Mouse (Mus musculus) midbrain, postnatal 0 days (tissue): ENCODE data around the gene Magi2. TPM values are rescaled to one million over a fixed set of nuclear protein-coding genes. Genes with fewer than 3 reads are reported as not detected.
A peak's percentile ranks its signal among the peaks of the same experiment; 100 is the strongest.

Experiments used
- ATAC-seq: fragments of 200-750 bp; cut with Nextera tagmentation; 2 replicates; pipeline ENCODE4 v1.8.0; 2017; ENCODE audit warnings: moderate number of reproducible peaks, mild to moderate bottlenecking, moderate TSS enrichment, moderate library complexity; ENCODE audit not compliant: low FRiP score
- DNase-seq: peaks from one replicate; pipeline ENCODE4 v3.0.0-alpha.2; 2015; ENCODE audit warnings: low spot score
- H3K27ac ChIP-seq: fragments of 300-500 bp; sonication (generic); 2 replicates; pipeline ENCODE4 v1.5.1; 2014; ENCODE audit warnings: low read depth, mild to moderate bottlenecking, low read length, mixed read lengths
- H3K27me3 ChIP-seq: fragments of 300-500 bp; sonication (generic); 2 replicates; pipeline ENCODE4 v1.6.1; 2014; ENCODE audit warnings: low read length, control low read depth, mixed read lengths; ENCODE audit not compliant: insufficient read depth
- H3K36me3 ChIP-seq: fragments of 300-500 bp; sonication (generic); 2 replicates; pipeline ENCODE4 v1.6.1; 2014; ENCODE audit warnings: low read length, control low read depth, mixed read lengths; ENCODE audit not compliant: insufficient read depth
- H3K4me1 ChIP-seq: fragments of 300-500 bp; sonication (generic); 2 replicates; pipeline ENCODE4 v1.6.1; 2014; ENCODE audit warnings: mild to moderate bottlenecking, control low read depth, antibody characterized with exemption, low read length, mixed read lengths; ENCODE audit not compliant: insufficient read depth
- H3K4me2 ChIP-seq: fragments of 300-500 bp; sonication (generic); 2 replicates; pipeline ENCODE4 v1.6.1; 2014; ENCODE audit warnings: low read depth, mild to moderate bottlenecking, low read length, mixed read lengths; ENCODE audit not compliant: poor library complexity, severe bottlenecking
- H3K4me3 ChIP-seq: fragments of 300-500 bp; sonication (generic); 2 replicates; pipeline ENCODE4 v1.5.1; 2014; ENCODE audit warnings: low read depth, mild to moderate bottlenecking, low read length, moderate library complexity
- H3K9ac ChIP-seq: fragments of 300-500 bp; sonication (generic); replicated peaks from 2 replicates; pipeline ENCODE4 v1.6.1; 2014; ENCODE audit warnings: mild to moderate bottlenecking, low read length, moderate library complexity, mixed read lengths; ENCODE audit not compliant: poor library complexity, severe bottlenecking
- H3K9me3 ChIP-seq: fragments of 300-500 bp; sonication (generic); 2 replicates; pipeline ENCODE4 v1.6.1; 2016; ENCODE audit warnings: low read length, control low read depth
- CTCF ChIP-seq: IDR thresholded peaks from 2 replicates; pipeline ENCODE4 v1.5.1; 2016; ENCODE audit warnings: antibody characterized with exemption, mild to moderate bottlenecking
- WGBS: fragments of 180-500 bp; shearing (Covaris S2); extraction: QIAGEN DNeasy Blood & Tissue Kit; methylation state at CpG from one replicate; pipeline ENCODE4 v1.1.7; 2014; 5-methylcytosine and 5-hydroxymethylcytosine counted together
- polyA plus RNA-seq: library from polyadenylated mRNA; unstranded; fragments of >200 nt; fragmentation: Nextera tagmentation; extraction: Ambion mirVana; gene quantifications from 2 replicates; pipeline ENCODE4 v1.2.1, GENCODE M21; 2015
- total RNA-seq: library from RNA; depleted of rRNA; stranded (reverse); fragments of >200 nt; gene quantifications from 2 replicates; pipeline ENCODE4 v1.2.3, GENCODE M21; 2014

Magi2 gene
- total and polyA plus RNA-seq, 2 experiments from 2014 or later: 20.0 to 59.3 TPM

DNA sequence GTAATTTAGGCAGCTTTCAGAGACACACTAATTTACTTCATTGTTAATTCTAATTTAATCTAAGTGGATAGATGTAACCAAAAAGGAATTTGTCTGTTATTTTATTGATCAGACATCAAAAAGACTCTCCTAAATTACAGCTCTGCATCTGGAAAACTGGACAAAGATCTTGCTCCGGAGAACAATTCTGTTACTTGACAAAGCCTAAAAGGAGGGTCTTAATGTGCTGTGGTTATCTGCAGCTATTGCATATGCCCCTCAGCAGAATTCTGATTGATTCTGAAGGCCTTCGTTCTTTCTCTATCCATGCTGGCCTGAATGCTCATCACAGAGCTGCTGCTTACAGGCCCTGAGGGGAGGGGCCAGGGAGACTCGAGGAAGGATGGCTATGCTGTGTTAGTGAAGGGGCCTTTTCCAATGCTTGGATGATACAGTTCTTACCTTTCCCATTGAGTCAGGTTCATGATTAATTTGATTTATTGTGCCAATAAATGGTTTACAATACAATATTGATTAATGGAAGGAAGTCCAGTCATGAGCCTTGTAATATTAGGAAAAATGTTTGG lies 842.2 kb downstream of the Magi2 start:
- DNase-seq: peak; percentile 12
- H3K9ac ChIP-seq: no peak overlapping the region
- no peaks in the 10 kb centered on the region for H3K9me3 ChIP-seq
- TF ChIP-seq CTCF: no peak
- no peak overlapping the region for H3K27ac ChIP-seq
- no peak overlapping the region for H3K4me3 ChIP-seq
- H3K36me3 ChIP-seq: no peaks in the 10 kb centered on the region
- no peak for ATAC-seq
- 27% methylated on average over 3 of the region's 3 CpGs for WGBS
- no peak overlapping the region for H3K4me2 ChIP-seq
- H3K4me1 ChIP-seq: no peaks in the 10 kb centered on the region
- H3K27me3 ChIP-seq: no peaks in the 10 kb centered on the region

GRCm38 (mm10) chr5:20074101-20074500 lies 847.3 kb downstream of the Magi2 start:
- TF ChIP-seq CTCF: no peak
- no peaks in the 10 kb centered on the region for H3K4me1 ChIP-seq
- no peak overlapping the region for H3K4me2 ChIP-seq
- H3K9ac ChIP-seq: no peak overlapping the region
- ATAC-seq: no peak
- DNase-seq: no peak
- no peak overlapping the region for H3K27ac ChIP-seq
- H3K4me3 ChIP-seq: no peak overlapping the region
- no peaks in the 10 kb centered on the region for H3K36me3 ChIP-seq
- 46% methylated on average over 5 of the region's 5 CpGs for WGBS
- no peaks in the 10 kb centered on the region for H3K27me3 ChIP-seq
- no peaks in the 10 kb centered on the region for H3K9me3 ChIP-seq

- no peak for TF ChIP-seq CTCF
- ATAC-seq (no peak), DNase-seq (no peak)
- Histone ChIP-seq H3K4me1 (no peaks in the 10 kb centered on the region), H3K27ac (no peak overlapping the region), H3K4me2 (no peak overlapping the region), H3K36me3 (no peaks in the 10 kb centered on the region), H3K9ac (no peak overlapping the region), H3K27me3 (no peaks in the 10 kb centered on the region), H3K4me3 (no peak overlapping the region), H3K9me3 (no peaks in the 10 kb centered on the region)
- 92% methylated on average over 4 of the region's 4 CpGs for WGBS
These were observed 848.0 kb downstream of the Magi2 start for GRCm38 (mm10) chr5:20074867-20075266.

DNA sequence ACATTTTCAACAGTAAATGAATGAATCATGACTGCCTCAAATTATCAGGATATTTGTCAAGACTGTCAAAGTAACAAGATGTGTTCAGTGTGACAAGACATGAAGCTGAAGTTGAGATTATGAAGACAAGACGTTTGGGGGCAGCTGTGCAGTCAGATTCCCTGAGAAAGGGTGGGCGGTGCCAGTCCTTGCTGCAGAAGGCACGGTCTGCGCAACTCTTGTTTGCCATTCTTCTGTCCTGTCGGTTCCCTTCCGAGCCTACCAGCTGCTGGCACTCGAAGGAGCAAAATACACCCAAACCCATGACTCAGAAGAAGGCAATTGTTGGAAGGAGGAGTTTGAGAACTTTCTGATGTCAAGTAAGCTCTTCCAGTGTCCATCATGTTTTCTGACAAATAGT lies 852.1 kb downstream of the Magi2 start:
- WGBS: 75% methylated on average over 7 of the region's 7 CpGs
- Histone ChIP-seq H3K36me3 (no peaks in the 10 kb centered on the region), H3K27me3 (no peaks in the 10 kb centered on the region), H3K4me2 (no peak overlapping the region), H3K9ac (no peak overlapping the region), H3K4me1 (no peaks in the 10 kb centered on the region), H3K27ac (no peak overlapping the region), H3K9me3 (no peaks in the 10 kb centered on the region), H3K4me3 (no peak overlapping the region)
- no peak for ATAC-seq
- TF ChIP-seq CTCF: no peak
- no peak for DNase-seq

- ATAC-seq (no peak), DNase-seq (no peak)
- TF ChIP-seq CTCF: no peak
- H3K27me3 ChIP-seq: no peaks in the 10 kb centered on the region
- H3K4me2 ChIP-seq: no peak overlapping the region
- H3K4me3 ChIP-seq: no peak overlapping the region
- no peak overlapping the region for H3K9ac ChIP-seq
- no peaks in the 10 kb centered on the region for H3K9me3 ChIP-seq
- H3K4me1 ChIP-seq: no peaks in the 10 kb centered on the region
- 81% methylated on average over 9 of the region's 9 CpGs for WGBS
- no peak overlapping the region for H3K27ac ChIP-seq
- no peaks in the 10 kb centered on the region for H3K36me3 ChIP-seq
These were observed 853.9 kb downstream of the Magi2 start for GRCm38 (mm10) chr5:20080605-20081309.

DNA sequence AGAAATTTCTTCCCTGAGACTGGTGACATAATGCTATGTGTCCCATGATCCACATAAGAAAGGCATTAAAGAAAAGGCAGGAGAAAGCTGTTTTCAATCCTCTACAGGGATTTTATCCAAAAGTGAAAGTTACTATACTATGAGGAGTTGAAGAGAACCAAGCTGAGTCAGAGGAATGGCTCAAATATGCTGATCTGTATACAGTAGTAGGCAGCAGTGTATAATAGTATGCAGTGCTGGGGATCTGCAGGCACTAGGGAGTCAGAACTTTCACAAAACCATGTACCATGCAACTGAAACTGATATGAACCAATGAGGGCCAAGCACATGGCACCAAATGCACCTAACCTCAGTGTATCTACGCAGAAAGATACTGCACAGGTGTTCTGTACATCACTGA lies 855.5 kb downstream of the Magi2 start:
- H3K9ac ChIP-seq: no peak overlapping the region
- H3K27ac ChIP-seq: no peak overlapping the region
- H3K4me1 ChIP-seq: no peaks in the 10 kb centered on the region
- no peak for DNase-seq
- WGBS: 97% methylated on average over 1 of the region's 1 CpGs
- H3K4me3 ChIP-seq: no peak overlapping the region
- no peaks in the 10 kb centered on the region for H3K36me3 ChIP-seq
- no peak for ATAC-seq
- H3K4me2 ChIP-seq: no peak overlapping the region
- H3K9me3 ChIP-seq: no peaks in the 10 kb centered on the region
- no peaks in the 10 kb centered on the region for H3K27me3 ChIP-seq
- TF ChIP-seq CTCF: no peak
